Mouse (Mus musculus): ENCODE results near the gene Usmg5. TPM values are rescaled to one million over a fixed set of nuclear protein-coding genes. Genes with fewer than 3 reads are reported as not detected.

Usmg5 gene
- polyA plus RNA-seq (2012; fragmentation: generic; extraction: Trizol), result 100 to 1,000 TPM; 307 to 844 TPM

DNA sequence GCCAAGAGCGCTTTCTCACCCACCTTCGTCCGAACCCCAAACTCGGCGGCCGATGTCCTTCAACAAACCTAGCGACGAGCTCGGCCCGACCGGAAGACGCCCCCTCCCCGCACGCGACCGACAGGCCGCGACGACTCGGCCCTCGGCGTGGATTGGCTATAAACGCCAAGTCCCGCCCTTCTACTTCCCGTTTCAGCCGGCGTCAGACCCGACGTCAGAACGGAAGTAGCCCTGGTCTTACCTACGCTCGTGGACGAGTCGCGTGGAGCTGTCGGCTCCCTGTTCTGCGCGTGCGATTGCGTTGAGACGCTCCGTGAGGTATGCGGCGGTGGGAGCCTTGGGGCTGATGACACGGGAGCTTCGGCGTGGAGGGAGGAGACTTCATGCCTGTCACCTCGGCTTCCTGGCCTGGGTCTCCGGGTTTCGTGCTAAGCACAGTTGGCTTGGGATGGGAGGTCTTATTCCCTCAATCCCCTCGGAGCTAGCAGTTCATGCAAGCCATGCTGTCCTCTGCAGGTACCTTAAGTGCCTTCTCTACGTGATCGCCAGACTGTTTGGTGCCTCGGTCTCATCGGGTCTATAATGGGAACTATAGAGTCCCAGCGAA lies at the start of gene Usmg5, which contains the start of gene Pdcd11:
TSS of gene Usmg5 (minus strand) at position 98 of the 607 bp plus-strand sequence.
TSS of gene Pdcd11 (plus strand) at position 219 of the 607 bp plus-strand sequence.

DNA sequence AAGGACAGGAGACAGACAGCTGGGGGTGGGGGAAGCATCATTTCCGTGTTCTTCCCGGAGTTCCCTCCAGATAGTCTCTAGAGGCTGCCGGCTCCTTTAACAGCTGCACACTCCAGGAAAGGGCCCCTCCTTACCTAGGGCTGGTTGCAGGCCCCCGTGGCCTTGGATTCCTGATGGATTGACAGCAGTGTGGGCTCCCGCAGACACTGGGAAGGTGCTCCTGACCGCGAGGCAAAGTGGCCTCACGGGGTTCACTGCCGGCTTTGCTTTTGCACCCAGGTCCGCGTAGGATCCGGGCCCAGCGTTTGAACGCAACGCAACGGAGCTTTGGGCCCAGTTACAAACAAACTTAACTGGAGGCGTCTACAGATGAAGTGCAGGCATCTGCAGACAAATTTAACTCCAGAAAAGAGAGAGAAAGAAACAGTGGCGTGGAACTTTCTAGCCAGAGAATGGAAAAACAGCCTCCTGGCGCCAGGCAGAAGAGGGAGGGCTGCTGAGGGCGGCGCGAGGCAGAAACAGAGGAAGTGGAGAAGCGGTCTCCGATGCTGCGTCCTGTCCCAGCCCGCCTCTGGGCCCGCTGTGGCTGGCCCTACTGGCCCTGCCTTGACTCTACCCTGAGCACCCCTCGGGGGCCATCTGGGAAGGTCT lies 47.4 kb upstream of the Usmg5 start, which contains the start of gene Calhm2:
TSS of gene Calhm2 (minus strand) at position 524 of the 651 bp plus-strand sequence.

GRCm38 (mm10) chr19:47067096-47067882 lies 23.2 kb downstream of the Usmg5 start, which contains the start of gene Taf5:
Taf5 (plus strand) TSS chr19:47067746.

DNA sequence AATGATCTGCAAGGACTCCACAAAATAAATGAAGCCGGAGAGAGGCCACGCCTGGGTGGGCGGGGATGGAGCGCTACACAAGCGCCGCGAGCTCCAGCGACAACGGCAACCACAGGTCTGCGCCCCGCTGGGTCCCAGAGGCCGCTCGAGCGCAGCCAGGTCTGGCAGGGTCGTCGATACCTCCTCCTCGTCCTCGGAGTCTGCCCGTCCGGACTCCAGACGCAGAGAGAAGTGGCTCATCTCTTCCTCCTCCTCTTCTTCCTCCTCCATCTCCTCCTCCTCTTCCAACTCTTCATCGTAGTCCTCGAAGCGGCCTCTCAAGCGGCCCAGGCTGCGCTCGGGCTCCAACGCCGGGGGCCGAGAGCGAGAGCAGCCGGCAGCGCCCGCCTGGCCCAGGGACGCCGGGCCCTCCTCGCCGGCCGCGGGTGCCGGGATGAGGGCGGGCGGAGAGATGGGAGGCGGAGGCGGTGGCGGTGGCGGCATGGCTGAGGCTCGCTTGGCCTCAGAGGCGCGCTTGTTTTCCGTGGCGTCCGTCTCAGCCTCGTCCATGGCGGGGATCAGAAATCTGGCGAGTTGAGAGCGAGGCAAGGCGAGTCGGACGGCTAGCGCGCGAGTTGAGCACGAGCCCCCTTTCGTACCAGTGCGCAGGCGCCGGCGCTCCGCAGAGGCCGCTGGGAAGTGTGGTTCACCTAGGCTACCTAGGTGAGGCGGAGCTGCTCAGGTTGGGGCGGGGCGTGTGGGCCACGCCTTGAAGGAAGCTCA lies 40.0 kb downstream of the Usmg5 start, which contains the start of gene Pcgf6:
TSS of gene Pcgf6 (minus strand) at position 636 of the 762 bp plus-strand sequence.

Other genes starting within 250 kb of the Usmg5 start
- gene Ina, start 75.9 kb downstream of the Usmg5 start, polyA plus RNA-seq (2012; fragmentation: generic; extraction: Trizol), result not detected
- gene Nt5c2, start 75.5 kb downstream of the Usmg5 start, polyA plus RNA-seq (2012; fragmentation: generic; extraction: Trizol), result 10 to 100 TPM in 1 of 2 experiments, 1 to 10 TPM in 1; 5.5 to 22.8 TPM
- gene Pcgf6, start 39.7 kb downstream of the Usmg5 start, polyA plus RNA-seq (2012; fragmentation: generic; extraction: Trizol), result 1 to 10 TPM in 1 of 2 experiments, under 1 TPM in 1; 0.59 to 2.6 TPM
- 1 to 10 TPM in 1 of 2 experiments, under 1 TPM in 1; 0.87 to 2.6 TPM for gene Taf5, start 22.9 kb downstream of the Usmg5 start, polyA plus RNA-seq (2012; fragmentation: generic; extraction: Trizol)
- 10 to 100 TPM in 1 of 2 experiments, 1 to 10 TPM in 1; 7.4 to 16.2 TPM for gene Pdcd11, start 121 bp upstream of the Usmg5 start, polyA plus RNA-seq (2012; fragmentation: generic; extraction: Trizol)
- gene Calhm2, start 47.6 kb upstream of the Usmg5 start, polyA plus RNA-seq (2012; fragmentation: generic; extraction: Trizol), result 10 to 100 TPM; 10.6 to 24.1 TPM
- under 1 TPM in 1 of 2 experiments, not detected in 1; 0.22 TPM for gene Calhm1, start 53.6 kb upstream of the Usmg5 start, polyA plus RNA-seq (2012; fragmentation: generic; extraction: Trizol)
- gene Calhm3, start 67.1 kb upstream of the Usmg5 start, polyA plus RNA-seq (2012; fragmentation: generic; extraction: Trizol), result not detected
- gene Neurl1a, start 88.2 kb upstream of the Usmg5 start, polyA plus RNA-seq (2012; fragmentation: generic; extraction: Trizol), result under 1 TPM; 0.26 to 0.59 TPM

Data from C3H10T1/2 (cell line).